ENCODE assay signal across 26 mouse cellular contexts in genomic region chr11:17992311-17992710, GRCm38 (mm10).
"Had no signal": no experiment of that assay in that cellular context is flagged by ENCODE, and none has a peak within 500 bp of the region (broad histone marks: within the 10 kb centered on the region; RNA-seq: fewer than 3 reads in every experiment).

No protein-coding gene starts in this region.

- H3K27ac ChIP-seq: gastrocnemius, adult 2 months; heart, adult 2 months; heart, embryonic 13.5 days; heart, embryonic 15.5 days; hindbrain, embryonic 13.5 days; hindbrain, embryonic 15.5 days; hindbrain, postnatal 0 days; kidney, embryonic 15.5 days; kidney, postnatal 0 days; limb, embryonic 10.5 days; limb, embryonic 12.5 days had no signal

- H3K4me2 ChIP-seq: heart, embryonic 11.5 days; heart, embryonic 13.5 days; heart, embryonic 15.5 days; hindbrain, embryonic 13.5 days; hindbrain, embryonic 15.5 days; kidney, embryonic 15.5 days; limb, embryonic 12.5 days had no signal

- H3K36me3 ChIP-seq: heart, embryonic 13.5 days; heart, embryonic 15.5 days; hindbrain, embryonic 13.5 days; hindbrain, embryonic 15.5 days; kidney, embryonic 15.5 days; limb, embryonic 10.5 days; limb, embryonic 12.5 days had no signal

- H3K9me3 ChIP-seq: heart, embryonic 13.5 days; heart, embryonic 15.5 days; hindbrain, embryonic 13.5 days; hindbrain, embryonic 15.5 days; kidney, embryonic 15.5 days; limb, embryonic 10.5 days; limb, embryonic 12.5 days had no signal

- H3K4me1 ChIP-seq: heart, embryonic 13.5 days; heart, embryonic 15.5 days; hindbrain, embryonic 13.5 days; hindbrain, embryonic 15.5 days; kidney, embryonic 15.5 days; limb, embryonic 10.5 days; limb, embryonic 12.5 days had no signal

- H3K9ac ChIP-seq: heart, embryonic 13.5 days; heart, embryonic 15.5 days; hindbrain, embryonic 13.5 days; hindbrain, embryonic 15.5 days; kidney, embryonic 15.5 days; limb, embryonic 12.5 days had no signal

- H3K4me3 ChIP-seq: gastrocnemius, adult 2 months; heart, adult 2 months; heart, embryonic 13.5 days; heart, embryonic 15.5 days; hindbrain, embryonic 13.5 days; hindbrain, embryonic 15.5 days; kidney, embryonic 15.5 days; limb, embryonic 10.5 days; limb, embryonic 12.5 days had no signal

- H3K27me3 ChIP-seq: heart, embryonic 13.5 days; heart, embryonic 15.5 days; hindbrain, embryonic 13.5 days; hindbrain, embryonic 15.5 days; kidney, embryonic 15.5 days; limb, embryonic 12.5 days had no signal

- ATAC-seq: hindbrain, postnatal 0 days; intestine, embryonic 16.5 days had no signal

- DNase-seq: gastrocnemius, adult 2 months; gastrocnemius, postnatal 10 days; gastrocnemius, postnatal 25 days; heart, adult 11 months; heart, adult 2 months; heart, postnatal 14 days; heart, postnatal 36 days; kidney, adult 11 months; kidney, adult 2 months; kidney, adult 9 months; kidney, postnatal 14 days; kidney, postnatal 36 days; layer of hippocampus, adult 9-11 months; layer of hippocampus, postnatal 36 days; liver had no signal
